Mouse (Mus musculus) ovary, postnatal 10 days (tissue): Measurements from ENCODE around the gene Snx11.
A peak's percentile ranks its signal among the peaks of the same experiment; 100 is the strongest.
"Not testable (repeated sequence)": the region's sequence is repeated elsewhere in the genome, so short reads cannot be mapped to it uniquely, and the experiment has no call there.

Source experiments
- DNase-seq: peaks from one replicate; pipeline ENCODE4 v3.0.0; 2022; ENCODE audit warnings: low spot score

Snx11 gene

GRCm38 (mm10) chr11:96795491-96795890 lies 18.1 kb upstream of the Snx11 start:
- DNase-seq, result no peak

GRCm38 (mm10) chr11:96790681-96791080 lies 13.3 kb upstream of the Snx11 start:
- no peak for DNase-seq

DNA sequence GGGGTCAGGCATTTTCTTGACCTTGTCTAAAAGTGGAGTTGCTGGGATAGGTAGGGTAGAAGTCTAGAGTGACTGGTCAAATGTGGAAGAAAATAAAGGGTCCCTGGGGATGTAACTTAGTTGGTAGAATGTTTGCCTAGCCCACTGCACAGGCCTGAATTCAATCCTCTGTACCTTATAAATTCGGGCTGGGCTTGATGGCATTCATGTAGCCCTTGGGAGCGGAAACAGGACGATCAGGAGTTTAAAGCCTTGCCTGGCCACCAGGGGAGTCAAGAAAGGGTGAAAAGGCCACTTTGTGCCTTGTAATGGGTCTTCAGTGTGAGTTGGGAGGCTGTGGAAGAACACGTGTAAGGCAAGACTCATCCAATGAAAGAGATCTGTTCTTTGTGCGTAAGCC lies 12.6 kb upstream of the Snx11 start:
- DNase-seq, result no peak

GRCm38 (mm10) chr11:96788871-96789795 lies 11.8 kb upstream of the Snx11 start, which contains the start of gene Cbx1:
TSS of gene Cbx1 (plus strand) at chr11:96789127.
- DNase-seq, result peak; percentile 80

DNA sequence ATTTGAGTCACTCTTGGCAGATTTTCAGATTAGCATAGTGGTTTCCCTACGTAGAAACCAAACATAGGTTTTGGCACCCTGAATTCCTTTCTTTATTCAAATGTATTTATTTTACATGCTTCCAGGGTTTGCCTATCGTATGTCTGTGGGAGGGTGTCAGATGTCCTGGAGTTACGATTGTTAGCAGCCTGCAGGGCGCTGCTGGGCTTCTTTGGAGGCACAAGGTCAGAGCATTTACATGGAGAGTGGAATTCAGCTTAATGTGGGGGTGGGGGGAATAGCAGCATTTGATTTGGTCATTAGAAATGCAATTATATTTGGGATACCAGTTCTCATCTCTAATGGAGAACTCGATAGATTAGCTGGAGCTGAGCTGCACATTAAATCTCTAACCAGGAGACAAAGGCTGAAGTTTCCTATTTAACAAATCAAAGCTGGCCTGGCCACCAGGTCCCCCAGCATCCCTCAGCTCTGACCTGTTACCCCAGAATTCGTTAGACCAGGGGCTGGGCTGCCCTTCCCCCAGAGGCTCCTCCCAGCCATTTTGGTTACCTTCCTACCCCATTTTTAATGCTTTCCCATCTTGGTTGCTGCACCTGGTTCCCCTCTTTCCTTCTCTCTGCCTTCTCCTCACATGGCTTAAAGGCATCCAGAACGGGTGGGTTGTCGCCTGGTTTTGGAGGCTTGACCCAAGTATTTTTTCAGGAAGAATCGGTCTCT lies 9.5 kb upstream of the Snx11 start:
- DNase-seq, result no peak

DNA sequence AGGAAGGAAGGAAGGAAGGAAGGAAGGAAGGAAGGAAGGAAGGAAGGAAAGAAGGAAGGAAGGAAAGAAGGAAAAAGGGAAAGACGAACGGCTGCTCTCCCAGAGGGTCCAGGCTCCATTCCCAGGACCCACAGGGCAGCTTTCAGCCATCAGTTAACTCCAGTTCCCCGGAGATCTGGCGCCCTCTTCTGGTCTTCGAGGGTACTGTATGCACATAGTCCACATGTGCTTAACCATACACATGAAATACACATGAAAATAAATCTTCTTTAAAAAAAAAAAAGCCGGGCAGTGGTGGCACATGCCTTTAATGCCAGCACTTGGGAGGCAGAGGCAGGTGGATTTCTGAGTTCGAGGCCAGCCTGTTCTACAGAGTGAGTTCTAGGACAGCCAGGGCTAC lies 7.5 kb upstream of the Snx11 start:
- peak; percentile 56 for DNase-seq

DNA sequence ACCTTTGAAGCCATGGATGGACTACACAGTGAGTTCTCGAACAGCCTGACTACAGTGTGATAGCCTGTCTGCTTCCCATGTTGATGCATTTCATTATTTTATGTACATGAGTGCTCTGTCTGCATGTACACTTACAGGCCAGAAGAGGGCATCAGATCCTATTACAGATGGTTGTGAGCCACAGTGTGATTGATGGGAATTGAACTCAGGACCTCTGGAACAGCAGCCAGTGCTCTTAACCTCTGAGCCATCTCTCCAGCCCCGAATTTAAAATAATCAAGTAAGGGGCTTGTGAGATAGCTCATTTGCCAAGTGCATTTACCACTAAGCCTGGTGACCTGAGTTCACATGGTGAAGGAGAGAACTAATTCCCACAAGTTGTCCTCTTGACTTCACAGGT lies 4.1 kb upstream of the Snx11 start:
- no peak for DNase-seq

GRCm38 (mm10) chr11:96780306-96780705 lies 2.9 kb upstream of the Snx11 start:
- no peak for DNase-seq

- DNase-seq, result not testable (repeated sequence)
Measured at GRCm38 (mm10) chr11:96778061-96778627, 785 bp upstream of the Snx11 start.

GRCm38 (mm10) chr11:96776068-96776467 lies 1.3 kb downstream of the Snx11 start:
- no peak for DNase-seq

- no peak for DNase-seq
Measured at GRCm38 (mm10) chr11:96775665-96776064, 1.7 kb downstream of the Snx11 start.

DNA sequence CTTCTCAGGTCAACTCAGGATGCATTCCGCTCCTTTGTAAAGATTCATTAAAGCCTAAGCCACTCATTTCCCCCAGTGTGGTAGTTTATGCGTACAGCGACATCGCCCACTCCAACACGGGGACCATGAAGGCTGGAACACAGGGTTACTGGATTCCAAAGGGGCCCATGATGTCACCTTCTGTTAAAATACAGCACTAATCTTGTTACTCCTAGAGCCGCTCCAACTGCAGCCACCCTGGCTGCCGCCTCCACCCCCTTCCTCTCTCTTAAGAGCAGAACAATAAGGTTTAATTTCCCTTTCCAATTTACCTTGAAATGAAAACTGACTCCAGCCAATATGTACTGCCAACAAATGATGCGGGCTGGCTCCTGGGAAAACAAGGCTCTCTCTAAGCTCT lies 2.3 kb downstream of the Snx11 start:
- no peak for DNase-seq

GRCm38 (mm10) chr11:96774536-96774935 lies 2.8 kb downstream of the Snx11 start:
- no peak for DNase-seq

- DNase-seq, result no peak
Measured at GRCm38 (mm10) chr11:96772413-96772812, 4.9 kb downstream of the Snx11 start.

GRCm38 (mm10) chr11:96771274-96771975 lies 5.9 kb downstream of the Snx11 start:
- no peak for DNase-seq

- no peak for DNase-seq
Measured at GRCm38 (mm10) chr11:96768240-96768639, 9.1 kb downstream of the Snx11 start.

DNA sequence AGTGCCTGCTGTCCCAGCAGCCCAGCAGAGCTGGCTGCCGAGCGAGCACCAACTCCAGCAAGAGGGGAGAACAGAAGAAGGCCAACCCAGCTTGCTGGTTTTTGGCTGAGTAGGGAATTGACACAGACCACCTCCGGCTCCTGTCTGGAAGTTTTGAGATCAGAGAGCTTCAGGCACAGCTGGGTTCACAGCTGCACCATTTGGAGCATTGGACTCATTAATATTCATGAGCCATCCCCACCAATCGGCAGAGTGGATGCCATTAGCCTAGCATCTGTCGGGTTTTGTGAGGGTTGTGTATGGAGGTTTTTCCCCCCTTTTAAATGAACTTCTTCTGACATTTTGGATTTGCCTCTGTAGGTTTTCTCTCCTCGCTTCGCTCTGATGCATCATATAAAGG lies 10.3 kb downstream of the Snx11 start:
- DNase-seq, result no peak

DNA sequence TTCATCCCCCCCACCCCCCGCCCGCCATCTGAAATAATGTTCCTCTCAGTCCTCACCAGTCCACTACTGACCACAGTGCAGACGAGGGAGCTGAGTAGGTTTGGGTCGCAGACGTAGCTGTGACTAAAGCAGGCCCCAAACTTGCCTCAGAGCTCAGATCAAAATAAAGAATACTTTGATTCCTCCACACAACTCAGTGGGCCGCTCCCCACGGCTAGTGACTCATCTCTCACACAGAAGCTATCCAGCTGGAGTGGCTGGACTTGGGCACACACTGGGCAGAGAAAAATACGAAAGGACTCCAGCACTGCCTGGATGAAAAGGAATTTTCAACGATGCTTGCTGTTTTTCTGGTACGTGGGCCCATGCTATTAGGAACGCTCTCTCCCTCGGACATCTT lies 10.8 kb downstream of the Snx11 start:
- no peak for DNase-seq

DNA sequence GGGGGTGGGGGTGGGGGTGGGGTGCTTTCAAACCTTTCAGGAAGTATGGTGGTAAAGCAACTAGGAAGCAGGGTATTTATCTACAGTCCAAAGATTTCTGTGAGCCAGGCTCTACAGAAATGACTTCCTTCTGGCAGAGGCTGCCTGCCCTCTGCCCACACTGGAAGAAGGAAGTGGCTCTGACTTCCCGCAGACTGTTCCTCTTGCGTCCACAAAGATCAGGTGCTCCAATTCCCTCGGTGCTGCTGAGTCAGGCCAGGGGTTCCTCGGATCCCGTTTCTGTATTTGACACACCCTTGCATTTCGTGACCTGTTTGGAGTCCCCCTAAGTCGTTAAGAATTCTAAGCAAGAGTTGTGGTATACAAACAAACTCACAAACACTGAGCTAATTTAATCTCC lies 11.7 kb downstream of the Snx11 start:
- no peak for DNase-seq

DNA sequence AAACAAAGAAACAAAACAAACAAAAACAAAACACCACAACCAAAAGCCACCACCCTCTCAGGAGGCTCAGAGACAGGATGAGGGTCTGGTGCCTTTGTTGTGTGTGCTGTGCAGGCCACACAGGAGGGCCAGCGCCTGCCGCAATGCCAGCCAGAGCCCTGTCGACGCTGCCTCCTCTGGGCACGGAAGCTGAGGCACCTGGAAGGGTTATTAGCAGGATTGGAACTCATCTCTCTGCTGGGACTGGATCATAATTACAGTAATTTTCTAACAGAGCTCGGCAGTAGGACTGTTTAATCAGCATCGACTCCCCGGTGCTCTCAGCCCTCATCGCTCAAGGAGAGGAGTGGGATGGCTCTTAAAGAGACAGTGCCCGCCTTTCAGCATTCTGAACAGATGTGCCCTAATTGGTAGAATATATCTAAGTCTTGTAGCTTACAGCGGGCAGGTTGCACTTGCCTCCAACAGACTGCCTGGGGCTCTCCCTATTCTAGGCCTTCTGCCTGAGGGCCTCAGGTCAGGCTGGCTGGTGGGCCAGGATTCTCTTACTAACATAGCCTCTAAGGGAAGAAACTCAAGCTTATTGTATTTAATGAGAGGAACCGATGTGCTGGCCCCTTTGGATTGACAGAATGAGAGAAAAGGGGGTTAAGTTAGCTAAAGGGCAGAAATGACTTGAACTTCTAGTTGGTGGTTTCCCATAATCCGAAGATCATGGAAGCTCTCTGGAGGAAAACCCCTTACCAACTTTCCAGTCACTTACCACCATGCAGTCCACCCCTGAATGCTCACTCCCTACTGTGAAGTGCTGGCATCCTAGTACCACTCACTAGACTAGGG lies 12.6 kb downstream of the Snx11 start:
- no peak for DNase-seq

DNA sequence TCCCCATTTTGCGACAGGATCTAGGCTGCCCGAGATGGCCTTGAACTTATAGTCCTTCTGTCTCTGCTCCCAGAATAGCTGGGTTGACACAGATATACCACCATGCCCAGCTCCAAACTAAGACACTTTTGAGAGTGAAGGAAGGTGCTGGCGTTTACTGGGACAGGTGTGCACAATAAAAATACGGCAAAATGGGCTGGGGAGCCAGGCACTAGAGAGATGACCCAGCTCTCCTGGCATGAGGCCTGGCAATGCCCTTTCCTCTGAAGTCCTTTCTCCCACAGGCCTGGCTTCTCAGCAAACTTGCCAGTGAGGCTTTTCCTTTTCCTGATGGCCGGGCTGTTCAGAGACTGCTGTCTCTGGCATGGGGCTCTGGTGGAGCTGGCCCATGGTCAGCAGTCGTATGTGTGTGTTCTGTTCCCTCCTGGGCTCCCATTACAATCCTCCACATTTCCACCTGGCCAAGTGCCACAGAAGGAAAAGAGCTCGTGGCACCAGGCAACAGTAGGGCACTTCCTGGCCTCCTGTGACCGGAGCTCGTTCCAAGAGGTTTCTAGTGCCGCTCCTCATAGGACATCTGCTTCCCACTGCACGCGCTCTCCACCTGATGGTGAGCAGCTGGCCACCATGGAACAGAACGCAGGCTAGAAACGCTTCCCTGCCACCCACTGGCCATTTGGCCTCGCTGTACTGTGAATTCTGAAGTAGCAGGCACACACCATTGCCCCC lies 14.5 kb downstream of the Snx11 start:
- no peak for DNase-seq
